Mouse (Mus musculus): ENCODE measurements around the gene Ambra1.

Ambra1 gene

GRCm38 (mm10) chr2:91921790-91922570, 192.0 kb downstream of the Ambra1 start:
- peak; percentile 36 to 75 for DNase-seq

GRCm38 (mm10) chr2:91922586-91923414, 192.9 kb downstream of the Ambra1 start:
- no peak for DNase-seq

- peak; percentile 68 to 84 for DNase-seq
Measured at GRCm38 (mm10) chr2:91923415-91924337, 193.7 kb downstream of the Ambra1 start.

GRCm38 (mm10) chr2:91924726-91925125, 194.8 kb downstream of the Ambra1 start:
- no peak for DNase-seq

GRCm38 (mm10) chr2:91925442-91925841, 195.5 kb downstream of the Ambra1 start:
- no peak for DNase-seq

- no peak for DNase-seq
Measured at GRCm38 (mm10) chr2:91926949-91927348, 197.0 kb downstream of the Ambra1 start, which contains the start of gene Chrm4. Gene Chrm4 (plus strand): TSS chr2:91927249.

- DNase-seq: peak; percentile 76 to 93
Measured at GRCm38 (mm10) chr2:91927826-91928533, 198.0 kb downstream of the Ambra1 start.

- no peak for DNase-seq
Measured at GRCm38 (mm10) chr2:91928534-91929350, 198.8 kb downstream of the Ambra1 start.

GRCm38 (mm10) chr2:91929455-91929854, 199.5 kb downstream of the Ambra1 start:
- no peak for DNase-seq

- peak; percentile 68 to 77 for DNase-seq
Measured at GRCm38 (mm10) chr2:91929936-91930335, 200.0 kb downstream of the Ambra1 start.

GRCm38 (mm10) chr2:91930761-91931291, 200.9 kb downstream of the Ambra1 start:
- DNase-seq: peak; percentile 70

- peak in 1 of 2 experiments; percentile 62 for DNase-seq
Measured at GRCm38 (mm10) chr2:91931328-91932159, 201.6 kb downstream of the Ambra1 start.

- peak in 1 of 2 experiments; percentile 36 for DNase-seq
Measured at GRCm38 (mm10) chr2:91932160-91932711, 202.3 kb downstream of the Ambra1 start, which contains the start of gene Mdk. Gene Mdk (minus strand): TSS chr2:91932297.

- no peak for DNase-seq
Measured at GRCm38 (mm10) chr2:91932737-91933350, 202.9 kb downstream of the Ambra1 start.

- no peak for DNase-seq
Measured at GRCm38 (mm10) chr2:91933471-91933870, 203.5 kb downstream of the Ambra1 start.

- DNase-seq: no peak
Measured at GRCm38 (mm10) chr2:91934016-91934415, 204.1 kb downstream of the Ambra1 start.

GRCm38 (mm10) chr2:91934826-91935525, 205.0 kb downstream of the Ambra1 start:
- peak in 1 of 2 experiments; percentile 39 for DNase-seq

- no peak for DNase-seq
Measured at GRCm38 (mm10) chr2:91936154-91936553, 206.2 kb downstream of the Ambra1 start.
